Mouse (Mus musculus): ENCODE measurements around the gene Rasgrf2. TPM values are rescaled to one million over a fixed set of nuclear protein-coding genes. Genes with fewer than 3 reads are reported as not detected.

Rasgrf2 gene
- polyA plus RNA-seq, 1 experiment from 2014 or later = not detected

- WGBS = 75% methylated on average over 3 of the region's 3 CpGs
- Histone ChIP-seq H3K4me1 (replicated peaks) (peaks cover 4% of the 10 kb centered on the region; the same call in 1 of the 2 replicates), H3K9me3 (no peaks in the 10 kb centered on the region), H3K27ac (no peak overlapping the region), H3K4me3 (no peak overlapping the region), H3K36me3 (no peaks in the 10 kb centered on the region), H3K27me3 (ENCODE audit: insufficient read depth, poor library complexity, severe bottlenecking) (no peaks in the 10 kb centered on the region)
- DNase-seq (ENCODE audit: low spot score) = no peak
Observed at GRCm38 (mm10) chr13:91921010-91921409, 210.4 kb downstream of the Rasgrf2 start.

GRCm38 (mm10) chr13:91918764-91919163 is 212.7 kb downstream of the Rasgrf2 start:
- 85% methylated on average over 5 of the region's 5 CpGs for WGBS

GRCm38 (mm10) chr13:91917835-91918234 is 213.6 kb downstream of the Rasgrf2 start:
- Histone ChIP-seq H3K36me3 (no peaks in the 10 kb centered on the region), H3K4me3 (no peak overlapping the region), H3K27me3 (ENCODE audit: insufficient read depth, poor library complexity, severe bottlenecking) (no peaks in the 10 kb centered on the region), H3K9me3 (no peaks in the 10 kb centered on the region), H3K27ac (no peak overlapping the region), H3K4me1 (replicated peaks) (peaks cover 13% of the 10 kb centered on the region)
- no peak for DNase-seq (ENCODE audit: low spot score)
- WGBS = 83% methylated on average over 2 of the region's 2 CpGs

More at GRCm38 (mm10) chr13:91918764-91919163, 212.7 kb downstream of the Rasgrf2 start:
- Histone ChIP-seq H3K27me3 (ENCODE audit: insufficient read depth, poor library complexity, severe bottlenecking) (no peaks in the 10 kb centered on the region), H3K4me1 (replicated peaks) (peaks cover 13% of the 10 kb centered on the region), H3K4me3 (no peak overlapping the region), H3K27ac (no peak overlapping the region), H3K36me3 (no peaks in the 10 kb centered on the region), H3K9me3 (no peaks in the 10 kb centered on the region)
- no peak for DNase-seq (ENCODE audit: low spot score)

GRCm38 (mm10) chr13:91916308-91916707 is 215.1 kb downstream of the Rasgrf2 start:
- Histone ChIP-seq H3K4me3 (no peak overlapping the region), H3K9me3 (no peaks in the 10 kb centered on the region), H3K27ac (no peak overlapping the region), H3K4me1 (replicated peaks) (peaks cover 13% of the 10 kb centered on the region), H3K27me3 (ENCODE audit: insufficient read depth, poor library complexity, severe bottlenecking) (no peaks in the 10 kb centered on the region), H3K36me3 (no peaks in the 10 kb centered on the region)
- WGBS = 90% methylated on average over 5 of the region's 5 CpGs
- no peak for DNase-seq (ENCODE audit: low spot score)

GRCm38 (mm10) chr13:91915582-91916239 is 215.7 kb downstream of the Rasgrf2 start:
- Histone ChIP-seq H3K27me3 (ENCODE audit: insufficient read depth, poor library complexity, severe bottlenecking) (no peaks in the 10 kb centered on the region), H3K36me3 (no peaks in the 10 kb centered on the region), H3K9me3 (no peaks in the 10 kb centered on the region), H3K4me3 (no peak overlapping the region), H3K27ac (peak overlapping the region; percentile 23; the same call in 1 of the 2 replicates), H3K4me1 (replicated peaks) (peaks cover 13% of the 10 kb centered on the region)
- DNase-seq (ENCODE audit: low spot score) = peak; percentile 6
- WGBS = 53% methylated on average over 6 of the region's 6 CpGs

GRCm38 (mm10) chr13:91915192-91915581 is 216.3 kb downstream of the Rasgrf2 start:
- Histone ChIP-seq H3K27me3 (ENCODE audit: insufficient read depth, poor library complexity, severe bottlenecking) (no peaks in the 10 kb centered on the region), H3K4me3 (no peak overlapping the region), H3K27ac (peak overlapping the region; percentile 23; the same call in 1 of the 2 replicates), H3K4me1 (replicated peaks) (peaks cover 13% of the 10 kb centered on the region), H3K9me3 (no peaks in the 10 kb centered on the region), H3K36me3 (no peaks in the 10 kb centered on the region)
- DNase-seq (ENCODE audit: low spot score) = peak; percentile 10
- WGBS = 38% methylated on average over 4 of the region's 4 CpGs

- DNase-seq (ENCODE audit: low spot score) = no peak
- H3K4me3 ChIP-seq = no peak overlapping the region
- peaks cover 13% of the 10 kb centered on the region for H3K4me1 ChIP-seq (replicated peaks)
- H3K27me3 ChIP-seq (ENCODE audit: insufficient read depth, poor library complexity, severe bottlenecking) = no peaks in the 10 kb centered on the region
- H3K27ac ChIP-seq = no peak overlapping the region
- H3K36me3 ChIP-seq = no peaks in the 10 kb centered on the region
- no peaks in the 10 kb centered on the region for H3K9me3 ChIP-seq
Observed at GRCm38 (mm10) chr13:91911652-91912051, 219.8 kb downstream of the Rasgrf2 start.

GRCm38 (mm10) chr13:91911211-91911610 is 220.2 kb downstream of the Rasgrf2 start:
- Histone ChIP-seq H3K27me3 (ENCODE audit: insufficient read depth, poor library complexity, severe bottlenecking) (no peaks in the 10 kb centered on the region), H3K4me1 (replicated peaks) (peaks cover 11% of the 10 kb centered on the region), H3K9me3 (no peaks in the 10 kb centered on the region), H3K36me3 (no peaks in the 10 kb centered on the region), H3K27ac (no peak overlapping the region), H3K4me3 (no peak overlapping the region)
- DNase-seq (ENCODE audit: low spot score) = no peak

- WGBS = 47% methylated on average over 10 of the region's 10 CpGs
- no peak overlapping the region for H3K4me3 ChIP-seq
- no peaks in the 10 kb centered on the region for H3K36me3 ChIP-seq
- H3K27me3 ChIP-seq (ENCODE audit: insufficient read depth, poor library complexity, severe bottlenecking) = no peaks in the 10 kb centered on the region
- H3K4me1 ChIP-seq (replicated peaks) = no peaks in the 10 kb centered on the region
- peak; percentile 79 for DNase-seq (ENCODE audit: low spot score)
- no peak overlapping the region for H3K27ac ChIP-seq
- no peaks in the 10 kb centered on the region for H3K9me3 ChIP-seq
Observed at GRCm38 (mm10) chr13:91908202-91908980, 223.1 kb downstream of the Rasgrf2 start.

- no peak overlapping the region for H3K27ac ChIP-seq
- H3K36me3 ChIP-seq = no peaks in the 10 kb centered on the region
- WGBS = 79% methylated on average over 3 of the region's 3 CpGs
- no peaks in the 10 kb centered on the region for H3K9me3 ChIP-seq
- DNase-seq (ENCODE audit: low spot score) = no peak
- no peak overlapping the region for H3K4me3 ChIP-seq
- H3K27me3 ChIP-seq (ENCODE audit: insufficient read depth, poor library complexity, severe bottlenecking) = no peaks in the 10 kb centered on the region
- H3K4me1 ChIP-seq (replicated peaks) = no peaks in the 10 kb centered on the region
Observed at GRCm38 (mm10) chr13:91906338-91906737, 225.1 kb downstream of the Rasgrf2 start.

- H3K36me3 ChIP-seq = no peaks in the 10 kb centered on the region
- H3K27ac ChIP-seq = no peak overlapping the region
- no peaks in the 10 kb centered on the region for H3K27me3 ChIP-seq (ENCODE audit: insufficient read depth, poor library complexity, severe bottlenecking)
- DNase-seq (ENCODE audit: low spot score) = no peak
- H3K9me3 ChIP-seq = no peaks in the 10 kb centered on the region
- no peaks in the 10 kb centered on the region for H3K4me1 ChIP-seq (replicated peaks)
- 66% methylated on average over 1 of the region's 1 CpGs for WGBS
- no peak overlapping the region for H3K4me3 ChIP-seq
Observed at GRCm38 (mm10) chr13:91896476-91896875, 235.0 kb downstream of the Rasgrf2 start.

GRCm38 (mm10) chr13:91893132-91893531 is 238.3 kb downstream of the Rasgrf2 start:
- no peaks in the 10 kb centered on the region for H3K9me3 ChIP-seq
- no peak overlapping the region for H3K4me3 ChIP-seq
- H3K27me3 ChIP-seq (ENCODE audit: insufficient read depth, poor library complexity, severe bottlenecking) = no peaks in the 10 kb centered on the region
- no peak for DNase-seq (ENCODE audit: low spot score)
- 82% methylated on average over 6 of the region's 6 CpGs for WGBS
- no peaks in the 10 kb centered on the region for H3K36me3 ChIP-seq
- H3K27ac ChIP-seq = no peak overlapping the region
- no peaks in the 10 kb centered on the region for H3K4me1 ChIP-seq (replicated peaks)

- WGBS = 90% methylated on average over 6 of the region's 6 CpGs
- no peaks in the 10 kb centered on the region for H3K36me3 ChIP-seq
- H3K9me3 ChIP-seq = no peaks in the 10 kb centered on the region
- H3K4me3 ChIP-seq = no peak overlapping the region
- H3K4me1 ChIP-seq (replicated peaks) = no peaks in the 10 kb centered on the region
- no peak overlapping the region for H3K27ac ChIP-seq
- DNase-seq (ENCODE audit: low spot score) = no peak
- no peaks in the 10 kb centered on the region for H3K27me3 ChIP-seq (ENCODE audit: insufficient read depth, poor library complexity, severe bottlenecking)
Observed at GRCm38 (mm10) chr13:91890031-91890619, 241.3 kb downstream of the Rasgrf2 start.

All from hindbrain, embryonic 10.5 days (tissue).